Mouse (Mus musculus) G1E-ER4 (cell line): ENCODE measurements at regions not wholly inside any gene's neighbourhood (a gene's known extent, or its start where the extent isn't known, plus 50 kb on each side); places are given as distances from the start of the nearest gene placed in this dataset.

Source experiments
- GATA1 ChIP-seq: IDR thresholded peaks from one replicate; pipeline ENCODE4 v1.8.0; 2012; ENCODE audit warnings: low read length, inconsistent platforms

DNA sequence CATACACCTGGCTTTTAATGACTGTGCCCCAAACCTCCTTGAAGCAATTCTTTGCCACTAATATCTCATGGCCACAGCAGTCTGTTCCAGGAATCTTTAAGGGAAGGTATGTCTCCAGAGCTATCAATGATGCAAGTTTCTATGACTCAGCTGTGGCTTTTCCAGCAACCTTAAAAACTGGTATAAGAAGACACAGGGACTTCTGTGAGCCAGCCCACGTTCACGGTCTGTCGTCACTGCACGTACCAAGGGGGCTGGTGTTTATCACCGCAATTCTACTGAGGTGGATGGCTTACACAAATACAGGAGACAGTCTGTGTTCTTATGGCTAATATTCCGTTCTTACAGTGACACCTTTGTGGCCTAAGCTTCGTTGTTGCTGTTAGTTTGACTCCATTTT, 234.9 kb downstream of the Etnk1 start:
- TF ChIP-seq GATA1, result no peak

DNA sequence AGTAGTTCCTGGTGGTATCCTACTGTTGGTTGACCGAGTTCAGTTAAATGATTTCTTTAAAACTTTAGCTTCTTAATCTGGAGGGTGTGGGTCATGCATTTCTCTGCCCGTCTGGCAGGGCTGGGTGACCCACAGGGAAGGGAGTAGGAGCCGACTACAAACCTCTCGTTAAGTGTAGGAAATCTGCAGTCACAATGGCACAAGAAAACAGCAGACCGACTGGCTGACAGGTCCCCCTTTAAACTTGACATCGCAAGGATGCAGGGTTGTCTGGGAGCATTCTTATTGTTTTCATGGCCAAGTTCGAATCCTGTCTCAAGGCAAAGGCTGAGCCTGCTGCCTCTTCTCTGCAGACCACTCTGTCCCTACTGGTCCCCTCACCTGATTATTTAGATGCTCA, 235.7 kb downstream of the Etnk1 start:
- TF ChIP-seq GATA1, result no peak

DNA sequence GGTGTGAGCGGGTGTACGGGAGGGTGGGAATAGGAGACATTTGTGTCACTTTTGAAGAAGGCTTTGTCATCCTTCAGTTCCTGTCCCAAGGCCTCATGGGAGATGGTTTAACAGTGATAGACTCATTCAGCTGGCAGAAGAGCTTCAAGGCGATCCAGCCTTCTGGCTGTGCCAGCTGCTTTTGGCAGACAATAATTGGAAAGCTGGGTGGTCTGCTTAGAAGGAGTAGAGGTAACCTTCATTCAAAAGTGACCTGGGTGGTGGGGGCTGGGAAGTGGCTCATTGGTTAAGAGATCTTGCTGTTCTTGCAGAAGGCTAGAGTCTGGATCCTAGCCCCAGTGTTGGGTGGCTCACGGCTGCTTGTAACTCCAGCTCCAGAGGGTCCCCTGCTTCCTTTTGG, 237.5 kb downstream of the Etnk1 start:
- no peak for TF ChIP-seq GATA1

DNA sequence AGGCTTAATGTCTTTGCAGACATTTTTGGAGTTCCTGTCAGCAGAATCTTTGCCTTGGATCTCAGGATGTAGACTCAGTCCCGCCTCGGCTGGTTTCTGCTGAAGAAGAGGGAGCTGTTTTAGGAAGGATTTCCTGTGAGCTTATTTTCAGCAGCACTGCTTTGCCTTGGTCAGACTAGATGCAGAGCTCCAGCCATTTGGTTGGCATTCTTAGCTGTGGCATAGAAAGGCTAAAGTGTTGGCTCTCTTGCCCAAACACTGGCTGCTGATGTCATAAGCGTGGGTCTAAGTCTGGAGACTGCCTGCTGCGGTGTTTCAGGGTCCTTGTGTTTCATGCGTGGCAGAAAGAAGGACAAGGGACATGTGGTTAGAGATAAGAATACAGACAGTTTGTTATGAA, 245.0 kb downstream of the Etnk1 start:
- TF ChIP-seq GATA1, result no peak

DNA sequence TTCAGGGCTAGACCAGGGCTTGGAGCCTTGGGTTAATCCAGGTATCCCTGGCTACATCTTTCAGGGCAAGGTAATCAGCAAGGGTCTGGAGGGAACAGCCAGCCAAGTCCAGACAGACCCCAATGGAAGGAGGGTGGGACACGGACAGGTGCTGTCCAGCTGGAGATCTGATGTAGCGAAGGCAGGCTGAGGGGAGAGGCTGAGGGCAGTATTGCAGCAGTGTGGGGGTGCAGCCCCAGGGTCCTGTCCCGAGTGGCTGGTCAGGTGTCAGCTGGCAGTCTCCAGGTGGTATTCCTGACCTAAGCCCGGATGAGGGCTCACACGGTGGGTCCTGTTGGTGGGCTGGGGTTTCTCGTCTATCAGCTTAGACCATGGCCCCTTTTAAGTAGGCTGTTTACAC, 245.7 kb downstream of the Etnk1 start:
- TF ChIP-seq GATA1, result no peak

DNA sequence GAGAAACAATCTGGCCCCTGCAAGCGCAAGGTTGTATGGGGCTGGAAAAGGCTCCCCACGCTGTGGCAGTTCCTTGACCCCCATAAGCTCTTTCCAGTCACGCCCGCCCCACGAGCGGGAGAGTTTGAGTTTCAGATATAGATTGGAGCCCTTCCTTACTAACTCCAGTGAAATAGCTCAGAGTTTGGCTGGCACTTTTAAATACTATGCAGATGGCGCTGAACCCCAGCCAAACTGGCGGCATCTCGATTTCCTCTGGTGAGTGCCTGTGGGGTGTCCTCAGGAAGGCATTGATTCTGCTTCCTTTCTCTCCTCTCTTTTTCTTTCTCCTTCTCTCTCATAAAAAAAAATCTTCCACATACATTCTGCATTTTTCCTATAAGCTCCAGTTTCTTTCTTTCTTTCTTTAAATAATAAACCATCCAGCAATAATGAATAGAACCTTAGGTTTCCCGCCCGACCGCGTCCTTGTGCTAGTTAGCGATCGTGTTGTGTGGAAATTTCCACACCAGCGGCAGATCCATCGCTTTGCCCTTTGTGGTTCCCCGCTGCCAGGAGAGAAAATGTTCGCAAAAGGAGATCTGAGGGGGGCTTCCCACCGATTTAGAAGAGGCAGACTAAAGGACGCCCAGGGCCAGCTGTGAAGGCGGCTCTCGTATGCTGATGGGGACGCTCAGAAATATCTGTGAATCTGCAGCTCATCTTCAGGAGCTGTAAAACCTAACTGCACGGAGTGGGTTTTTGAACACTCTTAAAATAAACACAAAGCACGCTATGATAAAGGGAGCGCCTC, 247.8 kb downstream of the Etnk1 start:
- TF ChIP-seq GATA1, result no peak

DNA sequence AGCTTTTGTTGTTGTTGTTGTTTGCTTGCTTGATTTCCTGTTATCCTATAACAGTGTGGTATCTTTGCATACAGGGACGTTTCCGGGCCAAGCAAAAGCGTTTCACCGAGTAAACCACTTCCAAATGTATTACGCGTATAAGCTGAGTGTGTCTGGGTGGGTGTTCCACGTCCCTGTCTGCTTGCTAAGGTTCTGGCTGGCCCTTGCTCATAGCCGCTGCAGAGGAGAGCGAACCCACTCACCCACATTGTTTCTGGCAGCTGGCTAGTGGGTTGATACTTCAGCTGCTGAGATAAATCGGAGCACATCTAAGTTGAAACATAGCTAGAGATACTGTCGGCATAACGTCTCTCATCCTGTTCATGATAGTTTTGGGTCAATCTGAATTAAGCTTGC, 248.4 kb downstream of the Etnk1 start:
- no peak for TF ChIP-seq GATA1

DNA sequence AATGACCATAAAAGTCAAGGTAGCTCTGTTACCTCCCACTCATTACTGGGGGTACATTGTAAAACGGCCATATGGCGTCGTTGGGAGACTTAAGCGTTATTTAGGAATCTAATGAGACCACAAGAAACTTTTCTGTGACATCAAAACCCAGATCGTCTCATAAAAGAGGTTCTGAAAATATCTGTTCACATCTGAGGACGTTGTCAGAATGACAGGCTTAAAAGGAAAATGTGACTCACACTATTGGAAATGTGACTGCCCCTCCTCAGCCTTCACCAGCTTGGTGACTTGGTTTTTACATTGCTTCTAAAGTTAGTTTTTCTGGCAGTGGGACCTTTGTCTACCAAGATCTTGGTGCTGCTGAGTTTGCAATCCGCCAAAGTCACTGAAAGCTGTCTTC, 252.9 kb downstream of the Etnk1 start:
- TF ChIP-seq GATA1, result no peak

DNA sequence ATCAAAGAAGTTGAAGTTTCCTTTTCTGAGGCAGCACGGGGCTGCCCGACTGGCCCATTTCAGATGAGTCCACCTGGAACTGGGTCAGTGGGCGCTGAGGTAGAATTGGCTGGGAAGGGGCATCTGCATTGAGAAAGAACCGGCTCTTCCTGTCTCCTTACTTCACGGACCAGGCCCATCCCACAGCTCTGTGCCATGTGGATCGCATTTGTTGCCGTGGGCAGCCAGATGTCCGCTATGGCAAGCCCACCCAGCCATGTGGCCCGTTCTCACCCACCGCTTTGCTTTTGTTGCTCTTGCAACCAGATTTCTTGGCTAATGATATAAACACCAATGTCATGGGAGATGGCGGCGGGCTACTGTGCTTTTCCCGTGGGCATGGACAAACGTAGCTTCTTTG, 256.0 kb downstream of the Etnk1 start:
- TF ChIP-seq GATA1, result no peak

DNA sequence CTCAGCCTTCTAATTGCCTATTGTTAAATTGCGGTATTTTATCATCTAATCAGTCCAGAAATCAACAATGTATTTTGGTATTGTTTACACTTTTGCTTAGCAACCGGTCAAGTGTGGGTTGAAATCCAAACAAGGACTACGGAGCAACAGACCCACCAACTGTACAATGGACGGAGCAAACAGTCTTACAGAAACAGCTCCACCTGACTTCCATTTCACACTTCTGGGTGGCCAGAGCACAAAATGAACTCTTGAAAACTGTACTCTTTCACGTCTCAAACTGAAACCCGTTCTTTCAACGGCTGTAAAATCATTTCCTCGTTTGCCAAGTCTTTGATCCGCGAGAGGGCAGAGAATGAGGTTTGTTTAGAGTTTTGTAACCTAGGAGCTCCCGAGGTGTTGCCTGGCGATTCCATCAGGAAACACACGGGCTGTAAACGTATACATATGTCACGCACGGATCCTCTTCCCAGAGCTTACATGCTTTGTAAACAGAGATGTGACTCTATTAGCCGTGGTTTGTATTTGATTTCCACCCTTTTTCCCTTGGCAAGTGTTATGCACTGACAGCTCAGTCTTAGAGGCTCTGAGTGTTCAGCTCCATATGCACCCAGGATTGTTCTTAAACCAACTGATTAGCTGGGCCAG, 258.3 kb downstream of the Etnk1 start:
- no peak for TF ChIP-seq GATA1

DNA sequence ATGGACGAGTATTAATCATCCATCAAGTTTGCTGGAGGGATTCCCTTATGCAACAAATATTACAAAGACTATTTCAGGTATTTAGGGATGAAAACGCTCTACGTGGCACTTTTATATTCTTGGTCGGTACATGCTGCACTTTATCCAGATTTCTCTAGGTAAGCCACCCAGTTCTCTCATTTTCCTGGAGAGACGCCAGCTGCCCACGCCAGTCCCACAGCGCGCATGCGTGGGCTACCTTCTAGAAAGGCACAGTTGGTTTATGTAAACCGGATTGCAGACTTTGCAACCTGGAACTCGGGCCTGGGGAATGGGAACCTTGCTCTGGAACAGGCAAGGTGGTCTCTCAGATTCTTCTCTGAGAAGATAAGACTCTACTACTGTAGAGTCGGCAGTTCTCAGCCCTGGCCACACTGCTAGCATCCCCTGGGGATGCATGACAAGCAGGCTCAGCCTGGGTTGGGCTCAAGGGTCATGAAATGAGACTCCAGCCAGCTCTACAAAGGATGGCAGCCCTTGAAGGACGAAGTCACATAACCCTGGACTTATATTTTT, 265.0 kb downstream of the Etnk1 start:
- no peak for TF ChIP-seq GATA1

DNA sequence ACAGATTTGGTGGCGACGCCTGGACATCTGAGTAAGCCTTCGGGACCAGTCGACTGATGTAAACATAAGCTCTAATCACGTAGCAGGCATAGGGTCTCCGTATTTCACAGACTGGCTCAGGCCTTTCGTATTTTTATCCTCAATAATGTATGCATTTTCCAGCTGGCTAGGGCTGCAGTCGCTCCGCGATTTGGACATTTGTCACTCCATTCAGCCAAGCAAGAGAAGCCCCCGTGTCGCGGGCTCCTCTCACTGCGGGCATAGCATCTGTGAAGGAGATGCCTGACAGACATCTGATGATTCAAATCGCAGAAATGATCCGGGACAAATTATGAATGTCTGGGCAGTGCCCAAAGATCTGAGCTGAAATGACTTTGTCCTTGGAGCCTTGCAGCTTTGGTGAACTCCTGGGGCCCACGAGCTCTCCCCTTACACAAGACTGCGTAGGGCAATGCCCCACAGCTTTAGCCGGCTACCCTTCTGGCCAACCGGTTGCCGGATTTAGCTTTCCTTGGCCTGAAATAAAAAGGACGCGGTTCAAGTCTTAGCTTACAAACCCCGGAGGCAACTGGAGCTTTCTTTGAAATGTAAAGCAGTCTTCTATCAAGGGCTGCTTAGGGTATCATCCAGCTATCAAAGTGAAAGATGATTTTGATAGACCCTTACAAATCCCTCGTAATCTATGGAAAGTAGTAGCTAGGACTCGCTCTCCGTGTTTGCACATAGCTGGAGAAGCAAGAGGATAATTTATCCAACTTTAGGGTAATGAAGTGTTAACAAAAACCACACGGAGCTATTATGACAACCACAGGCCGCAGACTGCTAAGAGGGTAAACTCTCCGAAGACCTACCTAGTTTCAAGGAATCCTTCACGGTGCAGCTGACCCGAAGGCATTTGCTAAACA, 270.6 kb downstream of the Etnk1 start:
- TF ChIP-seq GATA1, result no peak

DNA sequence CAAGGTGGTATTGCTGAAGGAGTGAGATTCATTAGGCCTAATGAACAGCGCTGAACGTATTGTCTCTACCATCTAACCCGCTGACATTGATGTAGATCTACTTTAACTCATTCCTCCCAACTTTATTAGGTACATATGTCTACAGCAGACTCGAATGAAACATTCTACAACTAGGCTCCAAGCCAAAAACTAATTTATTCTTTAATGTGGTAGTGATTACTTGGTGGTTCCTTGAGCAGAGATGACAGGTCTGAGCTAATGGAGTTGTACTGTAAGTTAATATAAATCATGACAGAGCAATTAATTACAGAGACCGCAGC, 271.2 kb downstream of the Etnk1 start:
- TF ChIP-seq GATA1, result no peak

DNA sequence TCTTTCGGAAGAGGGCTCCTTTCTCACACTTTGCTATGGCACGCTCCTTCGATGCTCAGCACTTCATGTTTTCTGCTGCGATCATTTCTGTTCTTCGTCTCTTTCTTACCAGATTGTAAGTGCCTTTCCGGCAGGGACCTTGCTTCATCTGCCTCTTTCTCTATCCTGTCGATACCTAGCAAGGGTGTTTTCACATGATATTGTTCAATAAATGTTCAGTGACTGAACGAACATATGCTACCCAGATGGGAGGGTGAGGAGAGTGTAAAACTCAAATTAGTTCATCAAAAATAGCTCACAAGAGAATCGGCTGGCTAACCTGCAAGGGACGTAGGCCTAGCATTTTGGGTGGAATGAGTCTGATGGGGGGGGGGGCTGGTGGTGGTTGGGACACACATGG, 272.5 kb downstream of the Etnk1 start:
- no peak for TF ChIP-seq GATA1

DNA sequence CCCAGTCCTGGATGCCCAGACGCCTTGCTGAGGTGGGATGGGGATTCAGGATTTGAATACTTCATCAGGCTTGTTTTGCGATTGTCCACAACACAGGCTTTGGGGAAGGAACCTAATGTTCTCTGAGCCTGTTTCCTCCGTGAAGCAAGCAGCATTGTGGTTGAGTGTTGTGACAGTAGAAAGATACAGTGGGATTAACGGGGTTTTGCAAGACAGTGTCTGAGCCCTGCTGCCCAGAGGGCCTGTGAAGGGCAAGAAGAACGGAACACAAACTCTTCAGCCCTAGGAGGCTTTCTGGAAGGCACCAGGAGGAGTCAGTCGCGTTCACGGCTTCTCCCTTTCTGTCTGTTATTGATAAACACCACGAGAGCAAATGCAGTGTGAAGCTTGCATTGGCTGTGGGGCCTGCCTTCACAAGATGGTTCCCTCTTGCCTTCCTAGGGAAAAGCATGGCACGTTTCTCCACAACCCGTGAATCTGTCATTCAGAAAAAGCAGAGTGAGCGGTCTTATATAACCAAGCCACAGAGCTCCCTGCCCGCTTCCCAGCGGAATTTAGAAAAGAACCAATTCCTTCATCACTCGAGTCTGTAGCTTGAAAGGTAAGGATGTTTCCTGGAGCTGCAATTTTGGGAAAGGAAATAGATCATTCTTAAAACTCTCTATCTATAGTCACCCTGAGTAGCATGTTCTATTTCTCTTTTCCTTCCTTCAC, 273.4 kb downstream of the Etnk1 start:
- no peak for TF ChIP-seq GATA1
